Mouse (Mus musculus) left cerebral cortex, postnatal 4 days (tissue): ENCODE measurements at regions not wholly inside any gene's neighbourhood (a gene's known extent, or its start where the extent isn't known, plus 50 kb on each side); places are given as distances from the start of the nearest gene placed in this dataset. TPM values are rescaled to one million over a fixed set of nuclear protein-coding genes. Genes with fewer than 3 reads are reported as not detected.
"Not testable (repeated sequence)": the region's sequence is repeated elsewhere in the genome, so short reads cannot be mapped to it uniquely, and the experiment has no call there.

Experiments used
- DNase-seq: peaks from one replicate; pipeline ENCODE4 v3.0.0-alpha.2; 2022
- intact Hi-C: fragments of 180-260 bp; cut with DNase I; formaldehyde crosslinking; loops from one replicate; pipeline ENCODE4 v1.15.1; 2025
- microRNA-seq: library from miRNA; unstranded; fragments of <30 nt; microRNA quantifications from one replicate; pipeline ENCODE4 v1.2.0, GENCODE M21; 2022

DNA sequence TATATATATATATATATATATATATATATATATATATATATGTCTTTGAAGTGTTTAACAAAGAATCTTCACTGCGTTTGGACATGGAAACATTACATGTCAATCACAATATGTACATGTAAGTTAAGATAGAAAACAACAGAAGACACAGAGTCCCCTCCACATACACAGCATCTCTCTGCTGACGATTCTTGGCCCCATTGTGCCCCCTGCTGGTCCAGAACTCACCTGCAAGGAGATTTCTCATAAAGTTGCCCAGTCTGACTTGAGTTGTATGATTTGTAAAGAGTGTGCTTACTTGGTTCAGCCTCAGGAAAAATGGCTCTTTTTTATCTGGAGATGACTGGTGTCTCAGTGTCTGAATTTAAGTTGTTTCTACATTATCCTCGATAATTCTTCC is 288.5 kb upstream of the Zfp386 start:
- DNase-seq, intact Hi-C loops: not testable (repeated sequence)

DNA sequence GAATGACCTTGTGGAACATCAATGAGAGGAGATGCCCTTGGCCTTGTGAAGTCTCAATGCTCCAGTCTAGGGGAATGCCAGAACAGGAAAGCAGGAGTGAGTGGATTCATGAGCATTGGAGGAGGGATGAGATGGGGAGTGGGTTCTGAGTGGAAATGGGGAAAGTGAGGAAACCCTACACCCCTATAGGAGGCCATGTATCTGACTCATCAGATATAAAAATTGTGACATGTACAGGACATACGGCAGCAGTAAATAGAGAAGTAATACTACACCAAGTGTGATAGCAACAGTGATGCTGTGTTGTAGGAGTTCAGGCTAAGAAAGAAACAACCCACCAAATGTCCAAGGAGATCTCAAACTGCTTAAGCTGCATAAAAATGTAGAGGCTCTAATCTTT is 285.8 kb upstream of the Zfp386 start:
- DNase-seq, intact Hi-C loops: not testable (repeated sequence)

DNA sequence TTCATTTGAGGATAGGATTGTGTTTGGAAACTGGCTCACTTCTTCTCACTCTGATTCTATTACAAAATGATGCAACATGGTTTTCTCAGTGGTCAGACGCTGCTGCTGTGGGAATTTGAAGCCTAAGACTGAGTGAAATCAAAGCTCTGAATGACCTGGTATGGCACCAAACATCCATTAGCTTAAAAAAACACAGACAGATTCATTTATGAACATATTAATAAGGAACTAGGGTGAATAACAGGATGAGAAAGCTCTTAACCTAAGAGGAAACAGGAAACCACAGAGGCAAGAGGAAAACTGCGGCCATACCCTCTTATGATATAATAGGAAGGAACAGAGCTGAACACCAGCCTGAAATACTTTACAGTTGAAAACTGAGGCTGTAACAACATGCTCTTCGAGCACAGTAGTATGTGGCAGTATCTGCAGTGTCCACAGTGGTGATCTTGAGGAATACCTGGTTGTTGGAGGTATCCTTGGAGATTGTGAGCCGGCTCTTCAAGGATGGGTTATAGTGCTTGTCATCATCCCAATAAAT is 282.5 kb upstream of the Zfp386 start:
- intact Hi-C loops, DNase-seq: not testable (repeated sequence)

DNA sequence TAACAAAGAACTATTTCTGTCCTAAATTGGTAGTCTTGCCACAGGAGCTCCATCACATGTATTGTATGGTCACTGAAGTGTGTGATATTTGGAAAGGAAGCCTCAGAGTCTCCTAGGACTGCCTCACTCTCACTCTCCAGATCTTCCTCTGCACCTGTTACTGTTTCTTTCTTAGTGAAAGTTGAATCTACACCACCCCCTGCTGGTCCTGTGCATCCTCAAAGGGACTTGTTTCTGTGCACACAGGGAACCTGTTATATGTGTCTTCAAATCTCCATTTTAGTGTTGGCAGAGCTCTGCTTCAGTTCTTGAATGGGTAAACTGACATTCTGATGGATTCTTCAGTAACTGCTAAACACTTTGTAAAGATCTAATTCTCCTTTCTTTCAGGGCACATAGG is 276.3 kb upstream of the Zfp386 start:
- DNase-seq, intact Hi-C loops: not testable (repeated sequence)

DNA sequence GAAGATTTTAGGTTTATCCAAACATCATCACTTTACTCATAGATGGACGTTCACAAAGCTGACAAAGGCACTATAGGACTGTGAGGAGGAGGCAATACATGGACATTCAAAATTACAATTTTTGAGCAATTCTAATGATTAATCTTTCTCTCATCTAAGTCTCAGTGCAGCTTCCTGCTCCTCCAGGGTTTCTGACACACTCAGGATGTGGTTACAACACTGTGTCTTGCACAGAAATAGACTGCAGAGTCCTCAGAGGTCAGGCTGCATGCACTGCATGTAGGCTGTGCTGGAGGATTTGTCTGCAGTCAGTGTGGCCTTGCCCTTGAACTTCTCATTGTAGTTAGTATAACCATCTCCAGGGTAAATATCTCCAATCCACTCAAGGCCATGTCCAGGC is 257.2 kb upstream of the Zfp386 start:
- intact Hi-C loops, DNase-seq: not testable (repeated sequence)

DNA sequence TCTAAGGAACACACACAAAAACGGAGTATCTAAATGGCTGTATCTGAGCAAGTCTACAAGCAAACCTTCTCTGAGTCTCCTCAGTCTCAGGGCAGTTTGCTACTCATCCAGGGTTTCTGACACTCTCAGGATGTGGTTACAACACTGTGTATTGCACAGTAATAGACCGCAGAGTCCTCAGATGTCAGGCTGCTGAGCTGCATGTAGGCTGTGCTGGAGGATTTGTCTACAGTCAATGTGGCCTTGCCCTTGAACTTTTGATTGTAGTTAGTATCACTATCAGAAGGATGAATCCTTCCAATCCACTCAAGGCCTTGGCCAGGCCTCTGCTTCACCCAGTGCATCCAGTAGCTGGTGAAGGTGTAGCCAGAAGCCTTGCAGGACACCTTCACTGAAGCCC is 245.0 kb upstream of the Zfp386 start:
- intact Hi-C loops, DNase-seq: not testable (repeated sequence)

DNA sequence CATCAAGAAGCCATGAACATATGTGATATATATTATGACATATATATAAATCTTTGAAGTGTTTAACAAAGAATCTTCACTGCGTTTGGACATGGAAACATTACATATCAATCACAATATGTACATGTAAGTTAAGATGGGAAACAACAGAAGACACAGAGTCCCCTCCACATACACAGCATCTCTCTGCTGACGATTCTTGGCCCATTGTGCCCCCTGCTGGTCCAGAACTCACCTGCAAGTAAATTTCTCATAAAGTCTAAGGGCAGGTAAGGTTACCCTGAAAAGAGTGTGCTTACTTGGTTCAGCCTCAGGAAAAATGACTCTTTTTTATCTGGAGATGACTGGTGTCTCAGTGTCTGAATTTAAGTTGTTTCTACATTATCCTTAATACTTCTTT is 243.8 kb upstream of the Zfp386 start:
- DNase-seq, intact Hi-C loops: not testable (repeated sequence)

DNA sequence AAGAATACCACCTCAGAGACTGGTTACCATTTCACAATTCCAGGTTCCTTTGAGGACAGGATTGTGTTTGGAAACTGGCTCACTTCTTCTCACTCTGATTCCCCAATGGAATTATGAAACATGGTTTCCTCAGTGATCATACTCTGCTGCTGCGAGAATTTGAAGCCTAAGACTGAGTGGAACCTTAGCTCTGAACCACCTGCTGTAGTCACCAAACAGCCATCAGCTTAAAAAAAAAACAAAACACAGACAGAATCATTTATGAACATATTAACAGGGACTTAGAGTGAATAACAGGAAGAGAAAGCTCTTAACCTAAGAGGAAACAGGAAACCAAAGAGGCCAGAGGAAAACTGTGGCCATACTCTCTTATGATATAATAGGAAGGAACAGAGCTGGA is 239.5 kb upstream of the Zfp386 start:
- no peak for DNase-seq
- intact Hi-C loops = no loop called here

Small RNAs in the stretch of these regions (microRNA-seq; reads per million reads assigned to microRNA genes)
- not detected for gene Gm27722
- gene Mir6388 = not detected
